Mouse (Mus musculus) liver, postnatal 0 days (tissue): ENCODE data around the gene Casr.

Experiments
- CTCF ChIP-seq: sonication (generic); IDR thresholded peaks from 2 replicates; pipeline ENCODE4 v1.5.1; 2016; ENCODE audit warnings: antibody characterized with exemption, low read depth
- EP300 ChIP-seq: IDR thresholded peaks from 2 replicates; pipeline ENCODE4 v1.6.1; 2016; ENCODE audit warnings: antibody characterized with exemption, low read depth, mild to moderate bottlenecking

GRCm38 (mm10) chr16:36476866-36477265, 85.1 kb downstream of the Casr start:
- no peak for TF ChIP-seq CTCF
- TF ChIP-seq EP300: no peak; the same call in 1 of the 2 replicates
